Mouse (Mus musculus) lung, postnatal 0 days (tissue): ENCODE measurements around the gene Kif3b. TPM values are rescaled to one million over a fixed set of nuclear protein-coding genes. Genes with fewer than 3 reads are reported as not detected.

Source experiments
- ATAC-seq: fragments of 200-750 bp; cut with Nextera tagmentation; 2 replicates; pipeline ENCODE4 v1.8.0; 2017; ENCODE audit warnings: moderate library complexity
- DNase-seq: peaks from one replicate; pipeline ENCODE4 v3.0.0-alpha.2; 2016; ENCODE audit warnings: low spot score
- H3K27ac ChIP-seq: fragments of 300-500 bp; sonication (generic); 2 replicates; pipeline ENCODE4 v1.5.1; 2014; ENCODE audit warnings: antibody characterized with exemption, mild to moderate bottlenecking, low read length, mixed read lengths
- H3K27me3 ChIP-seq: fragments of 300-500 bp; sonication (generic); replicated peaks from 2 replicates; pipeline ENCODE4 v1.6.1; 2014; ENCODE audit warnings: low read length, mixed read lengths; ENCODE audit not compliant: insufficient read depth
- H3K36me3 ChIP-seq: fragments of 300-500 bp; sonication (generic); 2 replicates; pipeline ENCODE4 v1.6.1; 2014; ENCODE audit warnings: low read length, mixed read lengths; ENCODE audit not compliant: insufficient read depth
- H3K4me1 ChIP-seq: fragments of 300-500 bp; sonication (generic); 2 replicates; pipeline ENCODE4 v1.6.1; 2014; ENCODE audit warnings: antibody characterized with exemption, low read depth, low read length, mixed read lengths; ENCODE audit not compliant: insufficient read depth
- H3K4me2 ChIP-seq: fragments of 300-500 bp; sonication (generic); replicated peaks from 2 replicates; pipeline ENCODE4 v1.6.1; 2014; ENCODE audit warnings: low read depth, mild to moderate bottlenecking, low read length, moderate library complexity, mixed read lengths
- H3K4me3 ChIP-seq: fragments of 300-500 bp; sonication (generic); 2 replicates; pipeline ENCODE4 v1.5.1; 2014; ENCODE audit warnings: low read depth, low read length
- H3K9ac ChIP-seq: fragments of 300-500 bp; sonication (generic); replicated peaks from 2 replicates; pipeline ENCODE4 v1.6.1; 2014; ENCODE audit warnings: low read depth, mild to moderate bottlenecking
- H3K9me3 ChIP-seq: fragments of 300-500 bp; sonication (generic); 2 replicates; pipeline ENCODE4 v1.6.1; 2016; ENCODE audit warnings: low read length, mixed read lengths
- CTCF ChIP-seq: IDR thresholded peaks from 2 replicates; pipeline ENCODE4 v1.5.1; 2016; ENCODE audit warnings: antibody characterized with exemption, mild to moderate bottlenecking
- EP300 ChIP-seq: IDR thresholded peaks from 2 replicates; pipeline ENCODE4 v1.6.1; 2016; ENCODE audit warnings: antibody characterized with exemption, mild to moderate bottlenecking, control low read depth
- WGBS: fragments of 180-500 bp; shearing (Covaris S2); extraction: QIAGEN DNeasy Blood & Tissue Kit; methylation state at CpG from one replicate; pipeline ENCODE4 v1.1.7; 2014; 5-methylcytosine and 5-hydroxymethylcytosine counted together
- polyA plus RNA-seq: library from polyadenylated mRNA; unstranded; fragments of >200 nt; fragmentation: Nextera tagmentation; extraction: Ambion mirVana; gene quantifications from 2 replicates; pipeline ENCODE4 v1.2.1, GENCODE M21; 2015

Gene Kif3b
- polyA plus RNA-seq, 1 experiment from 2014 or later: 4.7 TPM

DNA sequence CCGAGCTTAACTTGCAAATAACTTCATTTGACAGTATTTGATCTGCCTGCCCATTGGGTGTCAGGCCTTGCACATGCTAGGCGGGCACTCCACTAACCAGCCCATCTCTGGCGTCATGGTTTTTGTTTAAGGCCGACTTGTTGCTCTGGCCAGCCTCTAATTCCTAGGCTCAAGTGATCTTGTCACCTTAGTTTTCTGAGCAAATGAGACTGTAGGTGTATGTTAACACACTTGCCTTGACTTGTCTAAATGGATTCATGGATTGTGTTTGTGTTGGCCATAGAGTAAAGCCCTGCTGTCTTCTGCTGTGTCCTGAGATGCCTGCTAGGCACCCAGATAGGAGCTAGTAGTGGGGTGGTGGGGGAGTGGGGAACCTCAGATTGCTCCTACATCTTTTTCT, 4.0 kb downstream of the Kif3b start:
- peaks cover 5% of the 10 kb centered on the region; the same call in 1 of the 2 replicates for H3K4me1 ChIP-seq
- DNase-seq: no peak

DNA sequence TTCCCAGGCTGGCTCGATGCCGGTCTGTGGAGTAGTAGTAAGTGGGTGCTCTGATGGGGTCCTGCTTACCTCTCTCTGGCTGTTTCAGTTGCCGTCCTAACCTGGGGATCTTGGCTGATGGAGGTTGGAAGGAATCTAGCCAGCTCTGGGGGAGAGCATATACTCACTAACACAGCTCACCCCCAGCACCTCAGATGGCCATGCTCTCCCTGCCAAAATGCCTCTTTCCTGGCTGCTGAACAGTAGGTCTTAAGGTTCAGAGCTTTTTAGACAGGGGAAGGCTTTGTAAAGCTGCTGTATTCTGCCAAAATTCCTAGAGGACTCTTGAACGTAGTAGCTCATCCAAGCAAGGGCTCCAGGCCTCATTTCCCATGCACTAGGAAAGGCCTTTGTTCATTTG, 6.6 kb downstream of the Kif3b start:
- DNase-seq: no peak
- TF ChIP-seq CTCF: no peak
- no peak for TF ChIP-seq EP300
- Histone ChIP-seq H3K9ac (no peak overlapping the region), H3K27ac (no peak overlapping the region), H3K36me3 (no peaks in the 10 kb centered on the region), H3K4me1 (no peaks in the 10 kb centered on the region), H3K27me3 (no peaks in the 10 kb centered on the region), H3K4me3 (no peak overlapping the region), H3K4me2 (no peak overlapping the region), H3K9me3 (no peaks in the 10 kb centered on the region)
- ATAC-seq: no peak
- WGBS: 84% methylated on average over 4 of the region's 4 CpGs

More for the DNA sequence above, 4.0 kb downstream of the Kif3b start:
- 92% methylated on average over 4 of the region's 4 CpGs for WGBS
- no peak for TF ChIP-seq CTCF
- TF ChIP-seq EP300: no peak
- Histone ChIP-seq H3K4me2 (no peak overlapping the region), H3K36me3 (no peaks in the 10 kb centered on the region), H3K4me3 (no peak overlapping the region), H3K27me3 (no peaks in the 10 kb centered on the region), H3K9me3 (no peaks in the 10 kb centered on the region), H3K9ac (no peak overlapping the region), H3K27ac (no peak overlapping the region)
- no peak for ATAC-seq

DNA sequence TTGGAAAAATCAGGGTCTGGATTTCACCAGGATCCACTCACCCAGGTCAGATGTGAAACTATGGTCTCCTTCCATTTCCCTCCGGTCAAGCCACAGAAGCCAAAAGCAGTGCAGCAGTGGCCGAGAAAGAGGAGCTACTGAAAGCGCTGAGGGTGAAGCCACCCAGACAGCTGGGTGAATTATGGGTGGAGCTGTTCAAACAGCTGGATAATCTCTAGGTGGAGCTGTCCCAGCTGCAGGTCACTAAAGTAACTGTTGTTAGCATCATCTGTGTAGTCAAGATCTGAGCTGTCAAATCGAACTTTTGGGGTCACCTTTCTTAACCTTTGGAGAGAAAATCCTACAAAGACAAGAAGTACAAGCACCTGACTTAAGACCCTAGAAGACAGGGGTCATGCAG, 7.2 kb downstream of the Kif3b start:
- DNase-seq (no peak), ATAC-seq (no peak)
- no peaks in the 10 kb centered on the region for H3K36me3 ChIP-seq
- H3K4me2 ChIP-seq: no peak overlapping the region
- H3K27ac ChIP-seq: no peak overlapping the region
- no peak overlapping the region for H3K9ac ChIP-seq
- H3K4me1 ChIP-seq: no peaks in the 10 kb centered on the region
- TF ChIP-seq CTCF: no peak
- TF ChIP-seq EP300: no peak
- WGBS: 61% methylated on average over 4 of the region's 4 CpGs
- H3K4me3 ChIP-seq: no peak overlapping the region
- H3K27me3 ChIP-seq: no peaks in the 10 kb centered on the region
- H3K9me3 ChIP-seq: no peaks in the 10 kb centered on the region

DNA sequence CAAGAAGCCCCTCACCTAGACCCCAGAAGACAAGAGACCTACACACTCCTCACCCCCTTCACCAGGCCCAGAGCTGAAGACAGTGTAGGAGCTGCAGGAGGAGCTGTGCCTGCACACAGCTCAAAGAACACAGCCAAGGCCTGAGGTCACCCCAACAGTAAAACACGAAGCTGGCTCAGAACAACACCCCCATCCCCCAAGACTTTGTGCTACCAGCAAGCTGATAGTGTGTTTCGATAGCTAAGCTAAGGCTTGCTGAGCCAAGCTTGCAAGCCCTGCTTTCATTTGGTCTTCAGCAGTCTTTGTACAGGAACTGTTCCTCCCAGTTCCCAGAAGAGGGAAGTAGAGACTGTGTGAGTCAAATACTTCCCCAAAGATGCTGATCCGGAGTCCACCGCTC, 7.7 kb downstream of the Kif3b start:
- H3K4me2 ChIP-seq: no peak overlapping the region
- H3K4me3 ChIP-seq: no peak overlapping the region
- ATAC-seq: peak; percentile 55
- no peaks in the 10 kb centered on the region for H3K36me3 ChIP-seq
- 62% methylated on average over 4 of the region's 4 CpGs for WGBS
- no peak overlapping the region for H3K27ac ChIP-seq
- H3K9ac ChIP-seq: no peak overlapping the region
- H3K27me3 ChIP-seq: no peaks in the 10 kb centered on the region
- peak; percentile 66 for DNase-seq
- TF ChIP-seq CTCF (peak; percentile 45; the same call in 1 of the 2 replicates), EP300 (no peak)
- H3K4me1 ChIP-seq: no peaks in the 10 kb centered on the region
- H3K9me3 ChIP-seq: no peaks in the 10 kb centered on the region

DNA sequence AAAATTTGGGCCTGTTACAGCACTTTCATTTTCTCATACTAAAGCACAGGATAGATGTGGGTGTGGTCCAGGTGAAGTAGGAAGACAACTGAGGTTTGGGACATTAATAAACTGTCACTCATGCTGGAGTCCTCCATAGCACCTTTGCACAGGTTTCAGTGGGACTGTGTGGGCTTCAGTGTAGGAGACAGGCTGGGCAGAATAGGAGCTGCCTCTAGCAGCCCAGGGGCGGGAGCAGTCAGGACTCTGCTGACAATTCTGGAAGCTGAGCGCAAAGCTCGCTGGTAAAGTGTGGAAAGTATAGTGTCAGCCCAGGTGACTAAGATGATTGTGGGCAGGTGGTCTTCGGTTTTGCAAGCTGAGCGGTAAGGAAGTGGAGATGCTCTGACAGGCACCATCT, 9.9 kb downstream of the Kif3b start:
- no peaks in the 10 kb centered on the region for H3K9me3 ChIP-seq
- no peaks in the 10 kb centered on the region for H3K4me1 ChIP-seq
- no peaks in the 10 kb centered on the region for H3K36me3 ChIP-seq
- DNase-seq: no peak
- H3K27ac ChIP-seq: no peak overlapping the region
- no peaks in the 10 kb centered on the region for H3K27me3 ChIP-seq
- 89% methylated on average over 5 of the region's 5 CpGs for WGBS
- no peak for ATAC-seq
- no peak overlapping the region for H3K9ac ChIP-seq
- no peak overlapping the region for H3K4me3 ChIP-seq
- H3K4me2 ChIP-seq: no peak overlapping the region
- no peak for TF ChIP-seq CTCF
- no peak for TF ChIP-seq EP300

DNA sequence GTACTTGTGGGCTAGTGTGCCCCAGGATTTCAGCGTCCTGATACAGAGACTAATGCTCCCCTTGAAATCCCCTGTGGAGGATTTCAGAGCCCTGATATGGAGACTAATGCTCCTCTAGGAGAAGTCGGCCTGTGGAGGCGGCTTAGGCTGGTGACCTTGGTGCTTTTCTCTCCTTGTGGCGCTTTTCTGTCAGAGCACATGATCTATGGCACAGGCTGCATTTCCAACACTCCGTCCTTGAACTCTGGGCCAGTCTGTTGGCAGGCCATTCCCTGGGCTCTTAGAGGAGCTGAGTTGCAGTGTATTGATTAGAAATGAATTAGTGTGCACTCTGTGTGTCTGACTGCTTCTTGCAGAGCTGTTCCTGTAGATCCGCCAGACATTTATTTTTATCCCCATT, 14.0 kb downstream of the Kif3b start:
- H3K36me3 ChIP-seq: no peaks in the 10 kb centered on the region
- DNase-seq (no peak), ATAC-seq (no peak)
- no peak overlapping the region for H3K27ac ChIP-seq
- no peak overlapping the region for H3K4me2 ChIP-seq
- 72% methylated on average over 6 of the region's 6 CpGs for WGBS
- no peaks in the 10 kb centered on the region for H3K27me3 ChIP-seq
- H3K9ac ChIP-seq: no peak overlapping the region
- no peaks in the 10 kb centered on the region for H3K4me1 ChIP-seq
- H3K4me3 ChIP-seq: no peak overlapping the region
- H3K9me3 ChIP-seq: no peaks in the 10 kb centered on the region
- TF ChIP-seq EP300 (no peak), CTCF (no peak)

DNA sequence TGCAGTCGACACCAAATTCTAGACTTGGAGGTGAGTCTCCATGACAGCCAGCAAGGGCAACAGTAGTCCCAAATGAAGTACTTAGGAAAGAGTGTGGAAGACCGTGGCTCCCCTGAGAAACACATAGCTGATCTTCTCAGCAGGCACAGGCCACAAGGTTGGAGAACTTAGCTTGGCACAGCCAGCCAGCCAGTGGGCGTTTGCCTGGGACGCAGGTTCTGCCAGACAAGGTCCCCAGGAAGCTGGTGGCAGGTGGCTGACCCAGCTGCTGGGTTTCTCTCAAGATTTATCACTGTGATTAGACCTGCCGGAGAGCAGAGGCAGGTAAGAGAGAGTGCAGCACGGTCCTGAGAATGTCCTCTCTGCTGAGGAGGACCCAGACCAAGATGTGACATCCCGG, 17.4 kb downstream of the Kif3b start:
- H3K4me1 ChIP-seq: no peaks in the 10 kb centered on the region
- H3K36me3 ChIP-seq: no peaks in the 10 kb centered on the region
- DNase-seq (no peak), ATAC-seq (no peak)
- H3K9me3 ChIP-seq: no peaks in the 10 kb centered on the region
- H3K9ac ChIP-seq: no peak overlapping the region
- H3K4me2 ChIP-seq: no peak overlapping the region
- no peak for TF ChIP-seq CTCF
- TF ChIP-seq EP300: no peak
- WGBS: 79% methylated on average over 7 of the region's 7 CpGs
- no peak overlapping the region for H3K27ac ChIP-seq
- H3K4me3 ChIP-seq: no peak overlapping the region
- no peaks in the 10 kb centered on the region for H3K27me3 ChIP-seq
